Mouse (Mus musculus): ENCODE measurements around the gene Vmn1r213.

- TF ChIP-seq CTCF (IDR thresholded peaks at IDR 0.05) = no peak
- no peak for TF ChIP-seq EP300 (IDR thresholded peaks at IDR 0.05)
These were observed 10.7 kb downstream of the Vmn1r213 start for GRCm38 (mm10) chr13:23018158-23018557.
